In the genomic region with DNA sequence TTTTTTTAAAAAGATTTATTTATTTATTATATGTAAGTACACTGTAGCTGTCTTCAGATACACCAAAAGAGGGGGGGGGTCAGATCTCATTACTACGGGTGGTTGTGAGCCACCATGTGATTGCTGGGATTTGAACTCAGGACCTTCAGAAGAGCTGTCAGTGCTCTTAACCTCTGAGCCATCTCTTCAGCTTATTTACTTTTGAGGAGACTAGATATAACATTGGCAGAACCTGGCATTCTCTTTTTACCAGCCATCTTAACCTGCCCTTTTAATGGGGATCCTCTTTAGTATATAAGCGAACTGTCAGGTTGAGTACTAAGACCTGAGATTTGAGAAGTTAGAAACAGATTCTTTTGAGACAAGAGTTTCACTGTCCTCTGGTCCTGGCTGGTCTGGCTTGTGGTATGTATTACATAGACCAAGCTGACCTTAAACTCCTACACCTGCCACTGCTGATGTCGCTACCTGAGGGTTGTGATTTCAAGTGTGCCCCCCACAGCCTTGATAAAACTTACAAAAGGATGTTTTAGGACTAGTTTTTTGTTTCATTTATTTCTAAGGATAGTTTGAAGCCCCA, we compare ENCODE assay signal across 24 mouse cellular contexts. TPM values are rescaled to one million over a fixed set of nuclear protein-coding genes. Genes with fewer than 3 reads are reported as not detected.
"Had no signal": no experiment of that assay in that cellular context is flagged by ENCODE, and none has a peak within 500 bp of the region (broad histone marks: within the 10 kb centered on the region; RNA-seq: fewer than 3 reads in every experiment).

No protein-coding gene starts in this region.

- H3K27ac ChIP-seq: left cerebral cortex, adult 2 months; liver, embryonic 13.5 days; macrophage; midbrain, embryonic 10.5 days; midbrain, embryonic 15.5 days; neural tube, embryonic 12.5 days; neural tube, embryonic 15.5 days; stomach, embryonic 15.5 days had no signal

- H3K4me2 ChIP-seq: liver, embryonic 13.5 days; lung, embryonic 14.5 days; midbrain, embryonic 15.5 days; neural tube, embryonic 12.5 days; neural tube, embryonic 15.5 days; stomach, embryonic 15.5 days had no signal

- DNase-seq: kidney, adult 18-20 months; kidney, adult 9 months; kidney, postnatal 10 days; kidney, postnatal 36 days; layer of hippocampus, postnatal 36 days; liver, embryonic 13.5 days; lung, embryonic 14.5 days; right cerebral cortex, adult 18-20 months; right cerebral cortex, postnatal 14 days; spleen, adult 18-20 months; thymus, postnatal 25 days had no signal

- H3K9me3 ChIP-seq: liver, embryonic 13.5 days; midbrain, embryonic 10.5 days; midbrain, embryonic 15.5 days; neural tube, embryonic 12.5 days; neural tube, embryonic 15.5 days; stomach, embryonic 15.5 days had no signal

- H3K27me3 ChIP-seq: liver, embryonic 13.5 days; midbrain, embryonic 15.5 days; neural tube, embryonic 12.5 days; neural tube, embryonic 15.5 days; stomach, embryonic 15.5 days had no signal

- ATAC-seq: lung, postnatal 0 days; midbrain, embryonic 15.5 days had no signal

- H3K4me3 ChIP-seq: left cerebral cortex, adult 2 months; liver, embryonic 13.5 days; midbrain, embryonic 10.5 days; midbrain, embryonic 15.5 days; neural tube, embryonic 12.5 days; neural tube, embryonic 15.5 days; stomach, embryonic 15.5 days had no signal

- H3K9ac ChIP-seq: liver, embryonic 13.5 days; lung, embryonic 14.5 days; midbrain, embryonic 15.5 days; neural tube, embryonic 12.5 days; neural tube, embryonic 15.5 days; stomach, embryonic 15.5 days had no signal

RNA-seq across cellular contexts. Expression of gene Slc10a1, which starts 16.8 kb away (rescaled TPM):
- total RNA-seq: layer of hippocampus, adult 8-10 months; layer of hippocampus, postnatal 10 days; layer of hippocampus, postnatal 36 days; left cerebral cortex, adult 2 months; left cerebral cortex, postnatal 10 days; left cerebral cortex, postnatal 36 days; megakaryocyte, adult 5-6 weeks had no signal
- polyA plus RNA-seq: macrophage had no signal
